Mouse (Mus musculus): ENCODE data around the gene Sfn.

Sfn gene

DNA sequence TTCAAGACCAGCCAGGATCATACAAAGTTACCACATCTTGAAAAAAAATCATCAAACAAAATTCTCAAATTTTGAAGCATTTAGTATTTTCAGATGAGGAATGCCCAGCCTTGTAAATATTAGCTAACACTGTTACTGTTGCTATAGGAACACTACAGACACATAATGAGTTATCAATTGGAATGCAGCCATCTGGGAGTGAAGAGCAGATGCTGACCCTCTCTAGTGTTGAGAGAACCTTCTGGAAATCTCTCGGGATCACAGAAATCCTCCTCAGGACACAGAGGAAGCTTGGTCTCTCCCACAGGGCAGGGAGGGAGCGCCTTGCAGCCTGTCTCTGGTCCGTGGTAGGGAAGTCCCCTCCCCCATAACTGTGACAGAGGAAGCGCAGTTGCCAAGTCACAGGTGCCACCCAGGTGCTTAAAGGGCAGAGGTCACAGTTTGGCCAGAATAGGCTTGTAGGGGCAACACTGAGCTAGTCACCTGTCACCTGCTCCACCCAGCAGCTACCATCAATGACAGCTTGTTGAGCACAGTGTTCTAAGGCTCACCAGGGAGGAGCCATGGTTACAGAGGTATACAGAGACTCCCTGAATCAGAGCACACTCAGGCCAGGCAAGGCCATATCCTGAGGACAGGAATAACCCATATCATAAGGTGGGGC, 17.6 kb upstream of the Sfn start:
- no peak for DNase-seq

DNA sequence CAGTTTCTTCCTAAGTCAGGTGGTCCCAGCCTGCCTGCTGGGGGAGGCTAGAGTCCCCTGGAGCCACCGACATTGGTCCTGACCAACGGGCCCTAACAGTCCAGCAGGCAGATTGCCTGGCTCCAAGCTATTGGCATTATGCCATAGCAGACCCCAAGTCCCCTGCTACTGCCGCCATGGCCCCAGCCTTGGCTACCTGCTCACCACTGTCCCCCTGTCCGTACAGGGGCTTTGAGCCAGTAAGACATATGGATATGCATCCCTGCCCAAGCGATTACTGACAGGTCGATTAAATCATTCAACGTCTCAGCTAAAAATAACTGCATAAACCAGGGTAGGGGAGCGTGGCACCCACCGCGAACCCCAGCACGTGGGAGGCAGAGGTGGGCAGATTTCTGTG, 16.0 kb upstream of the Sfn start:
- no peak for DNase-seq

DNA sequence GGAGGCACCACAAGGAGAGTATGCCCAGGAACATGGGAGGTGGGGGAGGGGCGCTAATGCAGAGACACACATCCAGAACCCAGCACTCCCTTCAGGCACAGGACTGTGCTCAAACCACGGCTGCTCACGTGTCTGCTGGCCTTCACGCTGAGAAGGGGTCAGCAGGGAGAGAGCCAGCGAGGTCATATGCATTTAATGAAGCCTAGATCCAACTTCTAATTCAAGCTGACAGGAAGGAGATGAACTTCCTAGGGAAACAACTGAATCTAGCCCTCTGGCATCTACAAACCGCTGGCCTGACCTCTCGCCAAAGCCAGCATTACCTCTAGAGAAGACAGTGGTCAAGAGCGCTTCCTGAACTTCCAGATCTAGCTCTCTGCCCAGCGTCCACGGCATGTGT, 13.4 kb upstream of the Sfn start:
- DNase-seq: no peak

DNA sequence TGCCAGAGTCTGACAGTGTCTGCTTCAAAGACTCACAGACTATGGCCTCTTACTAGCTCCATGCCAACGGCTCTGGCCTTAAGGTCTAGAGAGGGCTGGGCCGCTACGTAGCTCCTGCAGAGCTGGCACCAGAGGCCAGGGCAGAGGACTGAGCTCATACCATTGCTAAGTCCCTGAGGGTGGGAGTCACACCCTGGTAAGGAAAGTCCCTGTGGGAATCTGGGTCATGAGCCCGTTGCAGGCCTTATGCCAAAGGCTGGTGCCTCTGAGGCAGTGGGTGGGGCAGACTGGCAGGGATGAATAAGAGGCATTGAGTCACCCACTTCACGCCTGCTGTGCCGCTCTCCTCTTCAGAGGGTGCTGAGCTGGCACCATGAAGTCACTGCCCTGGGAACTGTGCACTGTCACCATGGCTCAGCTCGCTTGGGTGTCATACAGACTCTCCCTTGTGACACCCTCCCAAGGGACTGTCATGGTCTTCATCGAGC, 12.3 kb upstream of the Sfn start:
- DNase-seq: peak; percentile 81 to 90

DNA sequence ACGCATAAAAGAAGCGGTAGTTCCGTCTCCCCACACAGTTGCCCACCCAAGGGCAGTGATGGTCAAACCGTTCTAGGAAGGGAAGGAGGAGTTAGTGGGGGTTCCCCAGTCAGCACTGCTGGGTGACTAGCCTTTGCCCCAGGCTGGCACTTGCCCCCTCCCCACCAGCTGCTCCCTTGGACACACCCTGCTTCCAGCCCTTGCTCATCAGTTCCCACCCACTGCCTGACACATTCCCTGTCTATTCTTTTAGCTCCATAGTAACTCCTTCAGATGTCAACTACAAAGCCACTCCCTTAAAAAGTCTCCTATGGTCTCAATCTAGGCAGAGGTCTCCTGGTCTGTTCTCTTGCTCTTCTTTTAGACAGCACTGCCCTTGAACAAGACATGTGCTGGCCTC, 11.9 kb upstream of the Sfn start:
- no peak for DNase-seq

DNA sequence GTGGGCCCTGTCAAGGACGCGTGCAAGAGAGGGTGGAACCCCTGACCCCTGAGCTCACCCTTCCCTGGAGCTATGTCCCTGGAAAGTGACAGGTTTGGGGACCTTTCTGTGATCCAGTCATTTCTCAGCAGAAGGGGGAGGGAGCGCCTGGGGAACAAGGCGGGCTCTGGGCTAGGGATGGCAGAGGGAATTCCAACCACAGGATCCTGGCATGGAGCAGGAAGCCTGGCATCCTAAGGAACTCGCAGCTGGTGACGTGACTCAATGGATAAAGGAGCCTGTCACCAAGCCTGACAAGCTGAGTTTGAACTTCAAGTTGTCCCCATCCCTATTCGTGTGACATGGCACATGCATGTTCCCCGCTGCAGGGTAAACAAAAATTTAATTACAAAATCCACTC, 11.1 kb upstream of the Sfn start:
- no peak for DNase-seq

DNA sequence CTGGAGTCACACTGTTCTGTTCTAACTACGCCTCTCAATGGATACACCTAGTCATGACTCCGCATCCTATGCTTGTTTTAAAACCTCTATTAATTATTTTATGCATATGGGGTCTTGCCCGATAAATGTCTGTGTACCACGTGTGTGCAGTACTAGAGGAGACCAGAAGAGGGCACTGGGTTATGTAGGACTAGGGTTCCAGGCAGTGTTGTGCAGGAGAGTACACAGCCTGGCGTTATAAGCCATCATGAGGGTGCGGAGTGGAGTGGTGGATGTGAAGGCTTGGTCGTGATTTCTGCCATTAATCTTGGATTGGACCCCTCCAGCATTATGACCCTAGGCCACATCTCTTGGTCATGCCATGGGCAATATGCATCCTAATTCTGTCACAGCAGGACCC, 10.4 kb upstream of the Sfn start:
- no peak for DNase-seq

DNA sequence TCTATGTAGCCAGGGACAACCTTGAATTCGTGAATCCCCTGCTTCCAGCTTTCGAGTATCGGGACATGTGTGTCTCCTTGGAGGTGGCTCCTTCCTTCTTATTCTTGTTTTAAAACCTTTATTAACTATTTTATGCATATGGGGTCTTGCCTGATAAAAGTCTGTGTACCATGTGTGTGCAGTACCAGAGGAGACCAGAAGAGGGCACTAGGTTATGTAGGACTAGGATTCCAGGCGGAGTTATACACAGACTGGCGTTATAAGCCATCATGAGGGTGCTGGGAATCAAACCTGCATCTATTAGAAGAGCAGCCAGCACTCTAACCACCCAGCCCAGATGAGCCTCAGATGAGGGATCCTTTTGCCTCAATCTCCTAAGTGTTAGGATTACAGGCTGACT, 9.8 kb upstream of the Sfn start:
- DNase-seq: no peak

DNA sequence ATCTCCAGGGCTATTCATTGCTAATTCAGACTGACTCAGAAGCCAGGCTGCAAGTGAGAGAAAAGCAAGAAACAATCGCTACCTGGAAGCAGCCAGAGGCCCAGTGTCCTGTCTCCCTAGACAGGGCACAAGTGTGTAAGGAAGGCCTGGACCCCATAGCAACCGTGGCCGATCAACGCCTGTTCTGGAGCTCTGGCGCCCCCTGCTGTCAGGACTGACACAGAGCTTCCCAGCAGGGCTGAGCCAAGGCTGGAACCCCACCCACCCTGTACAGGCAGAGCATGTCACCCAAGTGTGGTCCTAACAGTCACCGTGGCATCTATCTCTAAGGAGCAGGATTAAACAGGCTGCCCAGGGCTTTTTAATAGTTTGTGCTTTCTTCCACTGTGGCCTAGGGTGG, 7.8 kb upstream of the Sfn start:
- peak; percentile 85 to 91 for DNase-seq

DNA sequence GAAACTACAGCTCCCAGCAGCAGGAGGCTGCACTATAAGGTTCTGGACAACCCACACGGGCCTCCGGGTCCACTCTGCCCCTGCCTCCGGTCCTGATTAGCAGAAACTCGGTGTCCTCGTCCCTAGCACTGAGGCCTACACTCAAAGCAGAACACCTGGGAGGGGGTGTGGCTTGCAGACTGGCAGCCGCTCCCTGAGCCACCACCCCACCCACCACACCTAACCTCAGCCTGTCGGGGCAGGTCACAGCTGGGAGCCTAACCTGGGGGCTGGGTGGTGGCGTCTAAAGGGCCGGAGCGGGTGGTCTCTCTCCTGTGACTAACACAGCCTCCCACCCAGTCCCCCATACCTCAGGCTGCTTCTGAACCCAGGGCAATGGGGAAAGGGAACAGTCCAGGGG, 5.3 kb upstream of the Sfn start:
- DNase-seq: peak in 1 of 2 experiments; percentile 20

DNA sequence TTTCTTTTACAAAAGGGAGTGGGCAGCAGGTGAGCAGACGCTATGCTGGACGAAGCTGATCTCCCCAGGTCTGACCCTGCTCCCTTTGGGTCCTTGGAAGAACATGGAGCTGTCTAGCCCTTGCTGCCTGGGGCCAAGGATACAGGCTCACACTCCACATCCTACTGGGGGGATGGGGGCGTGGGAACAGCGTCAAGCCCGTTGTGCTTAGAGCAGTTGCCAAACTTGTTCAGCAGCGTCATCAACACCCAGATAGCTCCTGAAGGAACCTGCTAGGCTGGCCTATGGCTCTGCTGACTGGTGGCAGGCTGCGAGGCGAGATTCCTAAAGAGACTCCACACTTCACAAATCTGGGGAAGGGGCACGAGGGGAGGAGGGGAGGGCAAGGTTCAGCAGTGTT, 3.4 kb upstream of the Sfn start:
- peak; percentile 49 to 62 for DNase-seq

DNA sequence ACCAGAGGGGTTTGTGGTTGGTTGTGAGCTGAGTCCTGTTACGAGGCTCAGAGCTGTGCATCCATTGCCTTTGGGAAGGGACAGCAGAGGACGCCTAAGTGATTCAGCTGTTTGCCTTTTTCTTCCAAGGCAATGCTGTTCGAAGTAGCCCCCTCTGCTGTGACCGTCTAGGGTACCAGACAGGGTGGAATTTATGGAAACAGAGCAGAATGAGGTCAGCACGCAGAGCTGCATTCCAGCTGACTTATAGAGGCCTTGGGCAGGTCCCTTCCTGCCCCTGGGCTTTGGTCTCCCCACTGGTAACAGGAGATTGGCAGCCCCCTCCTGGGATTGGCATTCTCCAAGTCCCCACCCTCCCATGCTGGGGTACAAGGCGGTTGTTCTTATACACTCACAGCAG, 2.9 kb upstream of the Sfn start:
- no peak for DNase-seq

DNA sequence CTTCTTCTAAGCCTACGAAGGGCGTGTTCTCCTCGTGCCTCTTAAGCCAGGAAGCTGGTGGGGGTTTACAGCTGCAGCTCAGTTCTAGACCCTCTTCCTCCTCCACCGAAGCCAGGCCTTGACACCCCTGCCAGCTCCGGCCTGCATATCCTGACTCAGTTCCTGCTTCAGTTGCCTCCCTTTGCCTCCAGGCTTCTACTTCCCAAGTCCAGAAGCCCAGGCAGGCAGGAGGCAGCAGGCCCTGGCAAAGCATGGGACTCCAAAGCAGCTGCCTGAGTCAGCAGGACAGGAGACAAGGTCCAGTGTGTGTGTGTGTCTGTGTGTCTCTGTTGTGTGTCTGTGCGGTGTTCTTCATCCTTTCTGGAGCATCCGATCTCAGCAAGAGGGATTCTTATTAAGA, 2.2 kb upstream of the Sfn start:
- DNase-seq: no peak

DNA sequence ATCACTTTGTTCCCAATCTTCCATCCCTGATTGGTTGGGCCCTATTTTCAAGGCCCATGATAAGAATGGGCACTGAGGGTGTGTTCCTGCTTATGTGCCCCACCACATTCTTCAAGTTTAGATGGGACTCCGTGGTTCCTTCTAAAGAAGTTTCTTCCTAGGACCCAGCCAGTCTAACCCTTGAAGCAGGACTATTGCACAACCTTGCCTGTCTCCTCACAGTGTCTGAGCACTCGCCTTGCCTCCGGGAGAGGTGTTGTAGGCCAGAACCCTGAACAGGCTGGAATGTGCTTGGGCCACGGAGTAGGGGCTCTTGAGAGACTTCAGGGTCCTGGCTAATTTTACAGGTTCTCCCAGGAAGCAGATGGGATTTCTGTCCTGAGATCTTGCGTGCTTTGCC, 1.1 kb upstream of the Sfn start:
- no peak for DNase-seq

DNA sequence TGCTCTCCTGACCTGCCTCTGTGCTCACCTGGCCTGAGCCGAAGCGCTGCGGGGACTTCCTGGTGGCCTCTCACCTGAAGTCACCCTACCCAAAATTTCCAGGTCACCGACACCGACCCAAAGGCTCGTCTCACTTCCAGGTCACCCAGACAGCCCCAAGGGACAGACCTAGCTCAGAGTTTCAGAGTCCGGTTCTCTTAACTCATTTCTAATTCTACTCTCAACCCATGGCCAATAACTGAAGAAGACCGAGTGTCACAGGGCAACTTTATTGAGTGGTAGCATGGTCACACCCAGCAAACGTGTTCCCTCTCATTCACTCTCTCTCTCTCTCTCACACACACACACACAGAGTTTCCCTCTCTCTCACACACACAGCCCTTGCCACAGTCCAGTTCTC, 1.7 kb downstream of the Sfn start:
- no peak for DNase-seq

DNA sequence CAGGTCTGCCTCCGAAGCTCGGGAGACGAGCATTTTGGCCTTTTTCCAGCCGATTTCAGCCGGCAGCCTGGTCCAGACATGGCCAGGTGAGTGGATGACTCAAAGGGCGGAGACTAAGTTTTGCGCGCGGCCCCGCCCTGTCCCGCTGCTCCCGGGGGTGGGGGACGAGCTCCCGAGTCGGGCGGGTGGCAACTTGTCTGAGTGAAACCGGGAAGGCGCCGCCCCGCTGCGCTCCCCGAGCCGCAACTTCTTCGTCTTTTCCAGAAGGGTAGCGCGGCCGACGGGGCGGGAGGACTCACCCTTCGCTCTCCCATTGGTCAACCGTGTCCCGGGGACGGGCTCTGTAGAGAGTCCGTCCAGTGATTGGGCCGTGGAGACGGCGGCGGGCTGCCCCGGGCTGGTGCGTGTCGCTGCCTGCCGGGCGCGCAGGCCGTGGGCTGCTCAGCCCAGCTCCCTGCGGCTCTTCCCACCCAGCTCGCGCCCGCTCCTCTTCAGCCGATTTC, 2.3 kb downstream of the Sfn start:
- peak; percentile 92 to 96 for DNase-seq

DNA sequence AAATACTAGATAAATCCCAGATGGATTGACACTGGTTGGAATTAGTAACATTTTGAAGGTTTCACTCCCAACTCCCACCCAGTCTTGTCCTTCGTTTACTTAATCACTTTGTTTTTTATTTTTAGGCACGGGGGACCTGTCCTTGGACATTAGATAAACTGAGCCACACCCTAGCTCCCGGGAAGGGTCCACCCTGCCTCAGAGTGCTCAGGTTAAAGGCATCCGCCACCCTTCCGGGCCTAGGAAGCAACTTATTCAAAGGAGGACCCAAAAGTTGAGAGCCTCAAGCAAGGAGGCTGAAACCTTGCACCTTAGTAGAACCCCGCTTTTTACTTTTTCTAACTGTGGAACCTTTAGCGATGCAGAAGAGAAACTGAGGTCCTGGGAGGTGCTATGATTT, 2.9 kb downstream of the Sfn start:
- no peak for DNase-seq

DNA sequence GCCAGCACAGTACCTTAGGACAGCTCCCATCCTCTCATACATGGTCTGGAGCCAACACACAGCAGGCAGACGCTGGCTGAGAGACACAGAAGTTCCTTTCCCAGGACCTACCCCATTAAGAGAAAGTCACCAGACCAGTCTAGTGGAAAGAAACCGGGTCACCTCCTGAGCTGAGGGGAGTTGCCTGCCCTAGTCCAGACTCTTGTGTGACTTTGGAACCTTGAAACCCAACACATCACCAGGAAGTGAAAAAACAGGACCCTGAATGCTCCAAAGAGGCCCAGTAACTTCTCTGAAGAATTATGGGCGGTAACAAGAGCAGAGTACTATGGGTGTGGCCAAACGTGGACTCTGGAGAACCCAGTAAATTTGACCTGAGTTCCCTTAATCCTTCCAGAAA, 3.4 kb downstream of the Sfn start:
- DNase-seq: peak in 1 of 2 experiments; percentile 23

DNA sequence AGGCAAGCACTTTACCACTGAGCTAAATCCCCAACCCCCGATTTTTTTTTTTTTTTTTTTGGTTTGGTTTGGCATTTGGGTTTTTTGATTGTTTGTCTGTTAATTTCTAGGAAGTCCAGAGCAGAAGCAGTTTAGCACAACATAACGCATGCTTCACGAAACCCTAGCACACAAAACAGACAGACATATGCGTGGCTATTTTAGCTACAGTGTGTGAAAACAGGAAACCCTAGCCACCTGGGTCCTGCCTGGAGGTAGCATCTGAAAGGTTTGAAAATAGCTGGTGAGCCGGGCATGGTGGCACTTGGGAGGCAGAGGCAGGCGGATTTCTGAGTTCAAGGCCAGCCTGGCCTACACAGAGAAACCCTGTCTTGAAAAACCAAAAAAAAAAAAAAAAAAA, 5.9 kb downstream of the Sfn start:
- DNase-seq: no peak

DNA sequence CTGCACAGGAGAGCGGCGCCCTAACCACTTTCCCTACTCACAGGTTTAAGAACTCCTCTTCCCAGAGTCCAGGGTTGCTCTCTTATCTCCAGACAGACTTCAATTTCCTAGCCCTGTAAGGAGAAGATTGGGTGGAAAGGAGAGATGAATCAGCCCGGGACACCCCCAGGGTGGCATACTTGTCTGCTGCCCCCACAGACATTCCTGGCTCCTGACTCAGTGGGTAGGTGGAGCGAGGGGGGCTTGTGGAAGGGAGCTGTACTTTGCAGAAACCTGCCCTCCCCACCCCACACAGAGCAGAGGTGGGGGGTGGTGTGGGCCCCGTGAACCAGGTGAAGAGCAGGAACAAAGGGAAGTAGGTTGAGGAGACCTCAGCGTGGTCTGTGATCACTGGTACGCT, 6.4 kb downstream of the Sfn start:
- DNase-seq: peak in 1 of 2 experiments; percentile 23

DNA sequence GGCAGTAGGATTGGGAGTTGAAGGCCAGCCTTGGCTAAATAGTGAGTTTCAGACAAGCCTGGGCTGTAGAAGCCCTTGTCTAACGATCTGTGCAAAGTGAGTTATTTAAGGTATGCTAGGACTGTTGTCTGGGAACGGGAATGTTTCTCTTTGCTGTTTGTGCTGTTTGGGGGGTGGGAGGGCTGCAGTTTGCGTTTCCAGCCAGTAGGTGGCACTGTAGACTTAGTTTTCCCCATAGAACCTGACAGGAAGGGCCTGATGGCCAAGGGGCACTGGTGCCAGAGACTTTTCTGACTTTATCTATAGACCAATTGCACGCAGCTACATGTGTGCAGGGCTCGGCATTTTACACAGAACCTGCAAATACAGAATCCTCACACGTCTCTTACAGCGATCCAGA, 9.4 kb downstream of the Sfn start:
- peak; percentile 78 to 84 for DNase-seq

DNA sequence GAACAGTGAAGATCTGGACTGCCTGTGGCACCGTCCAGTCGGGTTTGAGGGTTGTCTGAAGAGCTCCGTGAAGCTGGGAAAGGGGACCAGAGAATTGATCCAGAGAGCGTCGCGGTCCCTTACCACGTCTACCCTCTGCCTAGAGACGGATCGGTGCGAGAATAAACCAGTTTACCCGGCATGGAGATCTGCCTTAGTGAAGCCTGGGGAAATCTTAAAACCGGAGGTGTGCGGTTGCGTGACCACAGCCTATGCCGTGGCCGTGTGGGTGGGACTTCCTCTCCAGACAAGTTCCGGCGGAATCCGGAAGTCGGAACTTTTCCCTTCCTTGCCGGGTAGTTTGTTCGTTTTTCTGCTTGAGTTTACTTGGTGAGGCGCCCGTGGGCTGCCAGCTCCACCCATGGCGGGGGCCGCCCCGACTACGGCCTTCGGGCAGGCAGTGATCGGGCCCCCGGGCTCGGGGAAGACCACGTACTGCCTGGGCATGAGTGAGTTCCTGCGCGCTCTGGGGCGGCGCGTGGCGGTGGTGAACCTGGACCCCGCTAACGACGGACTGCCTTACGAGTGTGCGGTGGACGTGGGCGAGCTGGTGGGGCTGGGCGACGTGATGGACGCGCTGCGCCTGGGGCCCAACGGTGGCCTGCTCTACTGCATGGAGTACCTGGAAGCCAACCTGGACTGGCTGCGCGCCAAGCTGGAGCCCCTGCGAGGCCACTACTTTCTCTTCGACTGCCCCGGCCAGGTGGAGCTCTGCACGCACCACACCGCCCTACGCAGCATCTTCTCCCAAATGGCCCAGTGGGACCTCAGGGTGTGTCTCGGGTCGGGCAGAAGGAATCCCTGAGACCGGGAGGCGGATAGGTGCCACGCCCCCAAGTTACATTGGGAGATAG, 17.7 kb downstream of the Sfn start, which contains the start of gene Gpn2:
TSS of gene Gpn2 (plus strand) at position 304 of the 893 bp plus-strand sequence.
- DNase-seq: peak; percentile 84 to 87

DNA sequence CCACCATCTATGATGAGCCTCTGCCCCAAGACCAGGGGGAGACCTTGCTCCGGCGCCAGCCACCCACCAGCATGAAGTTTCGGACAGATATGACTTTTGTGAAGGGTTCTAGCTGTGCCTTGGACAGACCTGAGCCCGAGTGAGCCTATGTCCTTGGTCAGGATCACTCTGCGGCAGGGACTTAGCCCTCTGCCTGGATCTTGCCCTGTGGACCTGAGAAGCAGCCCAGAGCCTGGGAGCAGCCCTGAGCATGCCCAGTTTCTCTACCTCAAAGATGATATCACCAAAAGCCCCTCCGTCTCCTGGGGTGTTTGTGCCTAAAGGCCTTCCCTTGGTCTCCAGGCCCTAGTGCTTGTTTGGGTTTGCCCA, 18.3 kb downstream of the Sfn start:
- no peak for DNase-seq

DNA sequence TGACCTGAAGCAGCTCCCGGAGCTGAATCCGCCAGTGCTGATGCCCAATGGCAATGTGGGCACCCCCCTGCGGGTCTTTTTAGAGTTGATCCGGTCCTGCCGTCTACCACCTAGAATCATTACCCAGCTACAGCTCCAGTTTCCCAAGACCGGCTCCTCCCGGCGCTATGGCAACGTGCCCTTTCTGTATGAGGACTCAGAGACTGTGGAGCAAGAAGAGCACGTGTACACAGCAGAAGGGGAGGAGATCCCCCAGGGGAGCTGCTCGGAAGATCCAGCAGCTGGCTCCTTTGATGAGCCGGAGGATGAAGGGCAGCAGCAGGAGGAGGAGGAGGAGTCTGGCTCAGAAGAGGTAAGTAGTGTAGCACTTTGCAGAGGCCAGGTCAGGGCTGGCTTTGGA, 24.0 kb downstream of the Sfn start:
- no peak for DNase-seq

All from lung, postnatal 4 days (tissue).